Mouse (Mus musculus): Measurements from ENCODE around the gene Ddx39b. TPM values are rescaled to one million over a fixed set of nuclear protein-coding genes. Genes with fewer than 3 reads are reported as not detected.

The Ddx39b gene
- total RNA-seq, 1 experiment from 2014 or later, result 200 TPM

DNA sequence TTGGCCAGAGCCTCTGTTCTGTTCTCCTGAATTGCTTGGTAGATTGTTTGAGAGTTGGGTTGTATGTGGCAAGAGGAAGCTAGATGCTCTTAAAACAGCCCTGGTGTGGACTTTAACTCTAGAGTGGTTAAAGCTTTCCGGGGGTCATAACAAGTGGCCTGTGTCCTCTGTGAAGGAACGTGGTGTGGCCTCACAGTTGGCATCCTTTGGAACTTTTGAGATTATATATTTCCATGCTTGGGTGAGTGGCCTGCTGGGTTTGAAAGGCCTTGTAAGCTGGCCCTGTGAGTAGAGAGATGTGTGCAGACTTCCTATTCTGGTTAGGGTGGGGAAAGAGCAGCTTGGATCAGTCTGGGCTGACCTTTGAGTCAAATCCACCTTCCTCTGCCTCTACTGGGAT, 3.5 kb downstream of the Ddx39b start:
- no peak for DNase-seq

DNA sequence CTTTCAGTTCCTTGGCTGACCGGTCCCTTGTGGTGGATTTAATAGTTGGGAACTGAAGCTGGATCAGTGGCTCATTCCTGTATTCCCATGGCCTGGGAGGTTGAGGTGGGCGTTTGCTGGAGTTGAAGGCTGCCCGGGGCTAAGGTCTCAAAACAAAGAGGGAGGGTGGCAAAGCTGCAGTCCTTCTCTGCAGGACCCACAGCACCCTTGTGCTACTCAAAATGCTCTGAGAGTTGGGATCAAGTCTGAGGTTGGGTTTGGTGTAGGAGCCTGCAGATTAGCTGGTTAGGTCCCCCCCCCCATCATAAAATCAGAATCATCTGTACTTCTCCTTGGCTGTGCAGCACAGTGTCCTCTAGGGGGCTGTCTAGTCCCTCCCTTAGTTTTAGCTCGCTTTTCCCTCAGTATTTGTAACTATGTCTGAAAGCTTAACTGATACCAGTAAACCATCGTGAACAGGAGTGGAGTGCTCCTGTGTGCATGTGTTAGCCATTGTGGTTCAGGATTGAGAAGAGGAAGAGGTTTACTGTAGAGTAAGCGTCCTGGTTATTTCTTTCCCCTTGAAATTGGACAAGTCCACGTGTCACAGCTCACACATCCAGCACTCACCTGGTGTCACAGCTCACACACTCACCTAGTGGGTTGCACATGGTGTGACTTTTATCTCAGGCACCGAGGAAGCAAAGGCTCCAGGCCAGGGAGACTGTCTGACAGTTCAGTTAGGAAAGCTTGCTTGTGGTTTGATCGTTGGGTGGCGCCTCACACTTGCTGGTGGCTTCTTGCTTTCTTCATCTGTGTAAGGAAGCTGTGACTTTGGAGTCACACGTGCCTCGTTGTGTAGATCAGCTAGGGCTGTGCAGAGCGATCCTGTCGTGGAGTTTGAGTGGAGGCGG, 4.4 kb downstream of the Ddx39b start:
- peak; percentile 44 for DNase-seq

DNA sequence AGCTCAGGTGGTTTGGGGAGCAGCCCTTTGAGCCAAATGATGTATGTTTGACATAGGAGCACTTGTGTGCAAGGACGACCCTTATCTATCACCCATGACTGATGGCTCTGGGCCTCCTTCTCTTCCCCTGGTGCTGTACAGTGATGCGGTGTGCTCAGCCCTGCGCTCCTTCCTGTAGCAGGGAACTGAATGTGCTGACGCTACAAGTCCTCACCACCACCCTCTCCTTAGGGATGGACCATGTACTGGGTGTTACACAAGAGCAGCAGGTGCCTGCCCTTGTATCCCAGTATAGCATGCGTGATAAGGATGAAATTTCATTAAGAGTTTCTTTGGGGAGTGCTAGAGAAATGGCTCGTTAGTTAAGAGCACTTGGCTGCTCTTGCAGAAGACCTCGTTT, 5.6 kb downstream of the Ddx39b start:
- no peak for DNase-seq

DNA sequence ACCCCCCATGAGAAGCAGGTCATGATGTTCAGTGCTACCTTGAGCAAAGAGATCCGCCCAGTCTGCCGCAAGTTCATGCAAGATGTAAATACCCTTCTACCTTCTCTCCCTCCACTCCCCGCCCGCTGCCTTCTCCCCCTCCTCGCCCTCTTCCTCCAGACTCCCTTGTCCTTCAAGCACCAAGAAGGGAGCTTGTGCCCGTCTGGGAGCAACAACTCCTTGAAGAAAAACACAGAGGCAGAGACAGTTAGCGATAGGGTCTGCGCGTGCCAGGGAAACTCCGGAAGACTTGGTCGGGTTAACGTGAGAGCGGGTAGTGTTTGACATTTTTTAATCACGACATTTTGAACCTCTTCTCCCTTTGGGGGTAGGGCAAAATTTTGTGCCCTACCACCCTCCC, 7.4 kb downstream of the Ddx39b start:
- no peak for DNase-seq

DNA sequence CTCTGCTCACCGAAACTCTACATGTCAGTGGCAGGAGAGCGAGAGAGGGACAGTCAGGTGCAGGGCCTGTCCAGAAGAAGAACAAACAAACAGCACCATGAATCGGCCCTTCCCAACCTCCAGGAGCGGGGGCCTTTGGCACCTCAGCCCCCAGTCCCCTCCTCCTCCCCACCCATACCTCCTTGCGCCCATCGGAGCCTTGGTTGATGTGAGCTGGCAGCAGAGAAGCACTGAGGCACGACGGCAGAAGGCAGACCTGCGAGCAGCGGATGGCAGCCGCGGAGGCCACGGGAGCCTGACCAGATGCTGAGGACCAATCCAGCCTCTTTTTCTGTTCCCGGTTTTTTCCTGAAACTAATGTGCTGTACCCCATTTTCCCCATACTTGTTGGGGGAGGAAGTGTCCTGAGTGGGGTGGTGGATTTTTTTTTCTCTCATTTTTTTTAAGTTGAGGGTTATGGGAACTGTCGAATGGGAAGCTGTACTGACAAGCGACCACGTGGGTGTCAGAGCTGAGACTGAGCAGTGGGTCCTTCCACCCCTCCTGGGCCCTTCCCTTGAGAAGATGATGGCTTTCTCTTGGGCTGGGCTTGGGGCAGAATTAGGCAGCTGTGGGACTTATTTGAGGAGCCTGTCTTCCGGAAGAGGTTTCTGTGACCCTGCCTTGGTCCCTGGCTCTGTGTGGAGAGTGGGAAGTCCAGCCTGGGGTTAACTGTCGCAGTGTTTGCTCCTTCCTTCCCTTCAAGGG, 8.1 kb downstream of the Ddx39b start:
- no peak for DNase-seq

DNA sequence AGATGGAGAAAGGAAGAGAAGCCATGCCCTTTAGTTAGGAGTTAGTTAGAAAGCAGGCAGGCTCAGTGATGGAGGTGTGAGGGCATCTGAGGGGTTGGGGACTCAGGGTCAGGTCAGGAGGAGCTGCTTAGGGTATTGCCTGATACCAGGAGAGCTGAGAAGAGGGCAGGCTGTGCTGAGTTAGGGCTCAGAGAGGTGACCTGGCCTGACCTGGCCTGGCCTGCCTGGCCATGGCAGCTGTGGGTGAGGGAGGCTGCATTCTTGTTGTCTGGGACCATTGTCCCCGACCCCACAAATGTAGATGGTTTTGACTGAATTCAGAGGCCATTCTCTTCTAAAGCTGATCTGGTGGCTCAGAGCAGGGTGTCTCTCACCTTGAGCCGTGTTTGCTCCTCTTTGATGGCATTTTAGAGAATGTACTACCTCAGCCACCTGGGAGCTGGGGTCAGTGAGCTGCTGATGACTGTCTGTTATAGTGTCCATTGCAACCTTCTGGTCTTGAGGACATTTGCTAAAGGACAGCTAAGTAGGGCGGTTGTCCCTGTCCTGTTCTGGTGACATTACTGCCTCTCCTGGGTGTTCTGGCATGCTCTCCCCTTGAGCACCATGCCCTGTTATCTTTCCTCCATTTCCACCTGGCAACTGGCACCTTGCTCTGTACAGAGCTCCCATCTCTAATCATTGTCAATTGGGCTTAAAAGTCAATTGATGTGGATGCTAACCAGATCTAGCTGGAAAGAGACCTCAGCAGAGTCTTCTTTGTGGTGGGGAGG, 9.0 kb downstream of the Ddx39b start:
- DNase-seq, result no peak

DNA sequence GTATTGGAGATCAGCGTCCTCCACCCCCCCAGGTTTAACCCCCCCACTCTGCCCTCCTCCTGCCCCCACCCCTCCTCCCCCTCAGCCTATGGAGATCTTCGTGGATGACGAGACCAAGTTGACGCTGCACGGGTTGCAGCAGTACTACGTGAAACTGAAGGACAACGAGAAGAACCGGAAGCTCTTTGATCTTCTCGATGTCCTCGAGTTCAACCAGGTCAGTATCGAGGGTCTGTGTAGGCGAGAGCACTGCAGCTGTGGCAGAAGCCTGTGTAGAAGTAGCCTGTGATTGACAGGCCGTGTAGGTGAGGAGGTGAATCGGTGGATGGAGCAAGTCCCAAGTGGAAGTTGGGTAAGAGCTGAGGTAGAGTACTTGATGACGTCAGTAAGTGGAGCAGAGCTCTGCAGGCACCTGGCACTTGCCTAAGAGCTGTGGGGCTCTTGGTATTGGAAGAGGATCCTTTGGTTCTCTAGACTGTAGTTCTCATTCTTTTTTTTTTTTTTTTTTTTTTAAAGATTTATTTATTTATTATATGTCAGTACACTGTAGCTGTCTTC, 9.7 kb downstream of the Ddx39b start:
- no peak for DNase-seq

DNA sequence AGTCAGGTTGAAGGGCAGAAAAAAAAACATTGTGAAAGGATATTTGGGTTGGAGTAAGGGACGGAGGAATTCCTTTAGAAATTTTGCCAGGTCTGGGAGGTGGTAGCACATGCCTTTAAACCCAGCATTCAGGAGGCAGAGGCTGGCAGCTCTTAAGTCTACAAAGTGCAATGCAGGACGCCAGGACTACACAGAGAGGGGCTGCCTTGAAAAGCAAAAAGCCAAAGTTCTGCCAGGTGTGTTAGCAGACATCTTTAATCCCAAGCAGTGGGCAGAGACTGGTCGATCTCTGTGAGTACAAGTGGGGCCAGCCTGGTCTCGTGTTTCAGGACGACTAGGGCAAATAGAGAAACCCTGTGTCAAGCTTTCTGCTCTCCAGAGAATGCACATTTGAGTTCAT, 10.4 kb downstream of the Ddx39b start:
- DNase-seq, result no peak

DNA sequence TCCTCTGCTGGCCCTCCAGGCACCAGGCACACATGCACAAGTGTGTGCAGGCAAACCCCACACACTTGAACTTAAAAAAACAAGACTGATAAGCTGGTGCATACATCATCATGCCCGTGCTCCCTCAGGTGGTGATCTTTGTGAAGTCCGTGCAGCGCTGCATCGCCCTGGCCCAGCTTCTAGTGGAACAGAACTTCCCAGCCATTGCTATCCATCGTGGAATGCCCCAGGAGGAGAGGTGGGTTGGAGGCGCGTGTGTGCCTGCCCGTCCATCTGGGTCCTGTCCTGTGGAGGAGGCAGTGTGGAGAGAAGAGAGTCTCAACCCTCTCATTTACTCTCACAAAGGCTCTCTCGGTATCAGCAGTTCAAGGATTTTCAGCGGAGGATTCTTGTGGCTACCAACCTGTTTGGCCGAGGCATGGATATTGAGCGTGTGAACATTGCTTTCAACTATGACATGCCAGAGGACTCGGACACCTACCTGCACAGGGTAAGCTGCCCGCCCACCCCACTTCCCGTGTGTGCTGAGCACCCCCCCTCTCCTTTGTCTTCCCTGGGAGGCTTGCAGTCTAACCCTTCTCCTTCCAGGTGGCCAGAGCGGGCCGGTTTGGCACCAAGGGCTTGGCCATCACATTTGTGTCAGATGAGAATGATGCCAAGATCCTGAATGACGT, 11.2 kb downstream of the Ddx39b start:
- peak; percentile 59 for DNase-seq

DNA sequence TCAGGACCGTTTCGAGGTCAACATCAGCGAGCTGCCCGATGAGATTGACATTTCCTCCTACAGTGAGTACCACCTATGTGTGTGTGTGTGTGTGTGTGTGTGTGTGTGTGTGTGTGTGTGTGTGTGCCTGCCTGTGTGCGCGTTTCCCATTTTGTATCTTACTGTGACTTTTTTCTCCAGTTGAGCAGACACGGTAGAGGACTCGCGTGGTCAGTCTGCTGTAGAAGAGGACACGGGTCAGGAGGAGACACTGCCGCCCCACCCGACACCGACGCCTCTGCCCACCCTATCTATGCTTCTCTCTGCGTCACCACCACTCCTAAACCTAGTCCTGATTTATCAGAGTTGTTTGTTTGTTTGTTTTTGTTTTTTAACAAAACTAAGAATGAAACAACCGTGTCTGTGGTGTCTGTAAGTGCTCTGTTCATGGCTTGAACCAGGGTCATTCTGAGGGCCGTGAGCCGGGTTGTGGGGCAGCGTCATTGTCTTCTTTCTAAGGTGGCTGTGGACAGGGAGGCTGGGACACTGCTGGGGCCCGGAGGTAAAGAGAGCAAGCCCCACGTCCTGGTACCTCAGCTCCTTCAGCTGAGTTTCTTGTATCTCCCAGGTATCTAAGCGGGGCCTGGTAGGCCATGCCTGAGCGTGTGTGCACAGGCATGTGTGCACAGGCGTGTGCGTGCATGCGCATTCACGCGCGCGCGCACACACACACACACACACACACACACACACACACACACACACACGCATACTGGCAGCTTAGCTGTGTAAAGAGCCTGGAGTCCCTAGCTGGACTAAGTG, 11.9 kb downstream of the Ddx39b start:
- DNase-seq, result no peak

DNA sequence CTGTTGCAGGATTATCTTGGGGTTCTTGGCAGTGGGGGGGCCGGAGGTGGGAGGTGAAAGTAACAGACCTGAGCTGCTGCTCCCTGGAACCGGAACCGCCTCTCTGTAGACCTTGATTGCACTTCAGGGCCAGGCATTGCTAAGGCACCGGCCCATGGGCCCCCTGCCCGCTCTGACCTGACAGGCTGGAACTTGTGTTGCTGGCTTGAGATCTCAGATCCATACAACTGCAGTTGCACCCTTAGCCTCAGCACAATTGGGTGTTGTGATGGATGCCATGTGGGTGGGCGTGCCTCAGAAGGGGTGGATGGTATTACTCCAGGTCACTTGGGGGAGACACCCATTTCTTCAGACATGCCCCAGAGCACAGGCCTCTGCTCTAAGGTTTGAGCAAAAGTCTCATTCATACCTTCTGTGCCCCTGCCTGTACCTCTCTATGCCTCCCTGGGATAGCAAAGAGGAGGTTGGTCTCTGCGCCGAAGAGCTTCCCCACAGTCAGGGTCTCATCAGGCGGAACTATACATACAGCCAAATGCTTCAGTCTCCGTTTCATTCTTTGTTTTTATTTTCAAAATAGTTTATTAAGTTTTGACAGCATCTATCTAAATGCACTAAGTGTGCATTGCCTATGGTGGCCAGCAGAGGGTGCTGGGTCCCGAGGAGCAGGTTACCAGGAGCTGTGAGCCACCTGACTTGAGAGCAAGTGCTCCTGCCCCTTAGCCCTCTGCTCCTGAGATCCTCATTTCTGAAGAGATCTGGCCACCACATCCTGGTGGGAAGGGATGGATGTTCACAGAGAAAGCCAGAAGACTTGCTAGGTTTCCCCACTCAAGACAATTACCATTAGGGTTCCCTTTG, 12.9 kb downstream of the Ddx39b start:
- DNase-seq, result peak; percentile 83

DNA sequence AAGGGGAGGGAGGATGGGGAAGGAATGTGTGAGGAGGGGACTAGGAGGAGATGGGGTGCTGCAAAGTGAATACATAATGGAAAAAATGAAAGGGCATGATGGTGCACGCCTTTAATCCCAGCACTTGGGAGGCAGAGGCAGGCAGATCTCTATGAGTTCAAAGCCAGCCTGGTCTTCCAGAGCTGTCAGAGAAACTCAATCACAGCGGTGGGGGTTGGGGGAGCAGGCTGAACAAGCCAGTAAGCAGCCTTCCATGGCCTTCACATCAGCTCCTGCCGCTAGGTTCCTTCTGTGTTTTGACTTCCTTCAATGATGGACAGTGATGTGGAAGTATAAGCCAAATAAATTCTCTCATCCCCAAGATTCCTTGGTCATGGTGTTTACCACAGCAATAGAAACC, 13.8 kb downstream of the Ddx39b start:
- DNase-seq, result no peak

DNA sequence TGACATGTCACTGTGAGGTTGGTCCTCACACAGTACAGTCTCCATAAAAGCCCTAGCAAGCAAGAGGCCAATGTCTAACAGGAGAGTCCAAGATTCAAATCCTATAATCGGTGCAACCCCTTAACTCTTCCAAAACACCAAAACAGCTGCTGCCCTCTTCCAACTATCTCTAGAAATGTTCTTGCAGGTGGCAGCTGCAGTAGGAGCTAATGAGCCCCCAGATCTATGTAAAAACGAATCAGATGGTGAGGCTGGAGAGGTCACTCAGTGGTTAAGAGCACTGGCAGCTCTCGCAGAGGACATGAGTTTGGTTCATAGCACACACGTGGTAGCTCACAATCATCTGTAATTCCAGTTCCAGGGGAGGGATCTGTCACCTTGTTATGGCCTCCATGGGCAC, 14.2 kb downstream of the Ddx39b start:
- no peak for DNase-seq

DNA sequence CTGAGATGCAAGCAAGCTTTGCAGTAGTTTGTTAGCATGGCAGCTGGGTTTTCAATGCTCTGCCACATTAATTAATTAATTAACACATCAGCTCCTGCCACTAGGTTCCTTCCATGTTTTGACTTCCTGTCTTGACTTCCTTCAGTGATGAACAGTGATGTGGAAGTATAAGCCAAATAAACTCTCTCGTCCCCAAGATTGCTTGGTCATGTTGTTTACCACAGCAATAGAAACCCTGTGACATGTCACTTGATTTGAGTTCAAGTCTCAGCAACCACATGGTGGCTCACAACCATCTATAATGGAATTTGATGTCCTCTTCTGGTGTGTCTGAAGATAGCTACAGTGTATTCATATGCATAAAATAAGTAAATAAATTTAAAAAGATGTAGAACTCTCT, 15.8 kb downstream of the Ddx39b start:
- no peak for DNase-seq

DNA sequence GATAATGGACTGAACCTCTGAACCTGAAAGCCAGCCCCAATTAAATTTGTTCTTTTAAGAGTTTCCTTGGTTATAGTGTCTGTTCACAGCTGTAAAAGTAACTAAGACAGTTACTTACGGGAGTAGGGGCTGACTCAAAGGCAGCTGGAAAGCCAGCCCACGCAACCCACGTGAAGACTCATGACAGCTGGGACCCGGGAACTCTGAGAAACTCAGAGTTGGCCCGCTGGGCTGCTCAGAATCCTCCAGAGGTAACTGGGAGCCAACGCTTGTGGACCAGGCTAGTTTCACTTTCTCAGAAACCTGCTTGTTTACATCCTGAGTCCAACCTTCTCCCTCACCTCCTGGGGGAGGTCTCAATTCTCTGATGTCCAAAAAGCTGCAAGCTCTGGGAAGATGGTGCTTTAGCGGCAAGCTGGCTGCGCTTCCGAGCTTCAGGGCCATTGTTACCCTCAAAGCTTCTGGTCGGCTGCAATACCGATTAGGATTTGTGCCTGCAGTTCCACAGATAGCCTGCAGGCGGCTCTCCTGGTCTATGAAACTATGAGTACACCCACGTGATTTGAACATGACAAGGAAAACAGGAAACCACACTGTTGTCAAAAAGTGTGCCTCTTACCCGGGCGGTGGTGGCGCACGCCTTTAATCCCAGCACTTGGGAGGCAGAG, 16.4 kb downstream of the Ddx39b start:
- peak; percentile 95 for DNase-seq

DNA sequence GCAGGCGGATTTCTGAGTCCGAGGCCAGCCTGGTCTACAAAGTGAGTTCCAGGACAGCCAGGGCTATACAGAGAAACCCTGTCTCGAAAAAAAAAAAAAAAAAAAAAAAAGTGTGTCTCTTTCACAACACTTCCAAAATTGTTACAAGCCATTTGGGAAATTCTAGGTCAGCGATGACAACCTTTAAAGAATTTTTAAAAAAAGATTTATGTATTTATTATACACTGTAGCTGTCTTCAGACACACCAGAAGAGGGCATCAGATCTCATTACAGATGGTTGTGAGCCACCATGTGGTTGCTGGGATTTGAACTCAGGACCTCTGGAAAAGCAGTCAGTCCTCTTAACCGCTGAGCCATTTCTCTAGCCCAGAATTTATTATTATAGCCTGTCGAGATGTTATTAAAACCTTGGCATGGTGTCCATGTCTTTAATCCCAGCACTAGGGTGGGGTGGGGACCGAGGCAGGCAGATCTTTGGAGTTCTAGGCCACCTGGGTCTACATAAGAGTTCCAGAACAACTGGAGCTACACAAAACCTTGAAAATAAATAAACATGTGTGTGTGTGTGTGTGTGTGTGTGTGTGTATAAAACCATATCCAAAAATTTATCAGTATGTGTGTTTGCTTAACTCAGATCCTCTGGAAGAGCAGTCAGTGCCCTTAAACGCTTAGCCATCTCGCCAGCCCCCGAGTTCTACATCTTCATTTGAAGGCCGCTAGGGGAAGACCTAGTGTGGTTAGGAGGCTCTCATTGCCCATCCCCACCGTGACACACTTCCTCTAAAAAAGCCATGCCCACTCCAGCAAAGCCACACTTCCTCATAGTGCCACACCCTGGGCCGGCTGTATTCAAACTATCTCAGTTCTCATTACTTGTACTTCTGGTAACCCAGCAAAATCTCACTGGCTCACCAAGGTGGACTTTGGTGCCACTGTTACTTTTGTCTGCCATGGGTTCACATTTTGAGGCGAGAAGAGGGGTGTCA, 17.2 kb downstream of the Ddx39b start:
- DNase-seq, result peak; percentile 66

DNA sequence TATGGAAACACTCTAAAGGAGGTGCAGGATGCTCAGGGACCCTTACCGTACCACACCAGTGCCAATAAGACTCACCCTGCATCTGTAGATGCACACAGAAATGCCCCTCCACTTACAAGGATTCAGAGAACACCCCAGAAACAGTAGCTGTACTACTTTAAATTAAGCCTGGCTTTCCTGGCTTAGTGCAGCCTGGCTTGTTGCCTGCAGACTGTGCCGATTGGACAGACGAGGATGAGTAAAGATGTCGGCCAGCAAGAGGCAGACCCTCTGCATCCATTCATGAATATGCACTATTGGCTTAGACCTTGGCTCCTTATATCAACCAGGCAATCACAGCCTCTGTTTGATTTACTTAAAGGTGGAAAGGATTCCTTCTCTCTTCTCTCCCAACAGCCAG, 18.1 kb downstream of the Ddx39b start:
- DNase-seq, result no peak

DNA sequence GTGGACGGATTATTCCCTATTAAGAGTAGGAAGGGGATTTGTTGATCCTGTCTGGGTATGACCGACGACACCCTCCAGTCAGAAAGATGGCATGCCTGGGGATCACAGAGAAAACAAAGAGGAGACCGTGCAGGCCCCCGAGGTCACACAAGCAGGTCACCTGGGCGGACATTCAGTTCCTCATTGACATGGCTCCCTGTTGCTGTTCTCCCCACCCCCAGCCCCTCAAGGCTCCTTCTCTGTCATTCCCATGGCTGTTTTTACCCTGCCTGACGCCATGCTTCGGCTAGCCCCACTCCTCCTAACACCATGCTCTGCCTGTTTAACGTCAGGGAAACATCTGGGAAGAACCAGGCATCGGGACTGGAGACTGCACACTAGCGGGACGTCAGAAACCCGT, 20.1 kb downstream of the Ddx39b start:
- no peak for DNase-seq

Data from adrenal gland, postnatal 14 days (tissue).